Mouse (Mus musculus) kidney, adult 2 months (tissue): ENCODE measurements around the gene G6pc3.

Experiments used
- CTCF ChIP-seq: fragments of 200-500 bp; conservative IDR thresholded peaks from 2 replicates; pipeline ENCODE4 v1.5.1; 2011; ENCODE audit warnings: low read depth, mild to moderate bottlenecking, control low read depth, low read length, moderate library complexity, mixed read lengths; ENCODE audit not compliant: insufficient read depth, insufficient read length
- POLR2A ChIP-seq: fragments of 200-500 bp; IDR thresholded peaks from one replicate; pipeline ENCODE4 v1.6.1; 2011; ENCODE audit warnings: low read depth, low read length, control low read depth

DNA sequence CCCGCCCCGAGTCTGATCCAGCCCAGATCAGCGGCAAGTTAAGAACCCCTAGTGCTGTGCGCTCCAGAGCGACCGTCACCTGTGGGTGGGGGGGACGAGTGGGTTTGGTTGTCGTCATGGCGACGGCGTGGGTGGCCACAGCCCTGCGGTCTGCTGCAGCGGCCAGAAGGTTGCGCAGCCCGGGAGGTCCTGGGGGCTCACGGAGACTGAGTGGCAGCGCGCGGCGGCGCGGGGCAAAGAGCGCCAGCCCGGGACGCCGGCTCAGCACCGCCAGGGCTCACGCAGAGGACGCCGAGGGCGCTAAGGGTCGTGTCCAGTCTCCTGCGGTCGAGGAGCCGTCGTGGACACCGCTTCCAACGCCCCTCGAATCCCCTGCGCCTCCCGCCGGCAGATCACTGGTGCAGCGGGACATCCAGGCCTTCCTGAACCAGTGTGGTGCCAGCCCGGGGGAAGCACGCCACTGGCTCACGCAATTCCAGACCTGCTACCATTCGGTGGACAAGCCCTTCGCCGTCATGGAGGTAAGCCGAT, 43.9 kb upstream of the G6pc3 start, which contains the start of gene Nags:
- no peak for TF ChIP-seq POLR2A
- TF ChIP-seq CTCF, result no peak
